Mouse (Mus musculus) MEL (cell line): ENCODE measurements around the gene Abcc4.
"Not testable (repeated sequence)": the region's sequence is repeated elsewhere in the genome, so short reads cannot be mapped to it uniquely, and the experiment has no call there.

Experiments
- CTCF ChIP-seq, 3 experiments: IDR thresholded peaks in 2 of 3; conservative IDR thresholded peaks in 1 of 3; 2 replicates each; pipeline ENCODE4 v1.5.1; 2011 to 2012; ENCODE audit warnings: low read length in 3 of 3, low read depth in 2 of 3, mild to moderate bottlenecking in 2 of 3, improper control_type of control experiment in 1 of 3, inconsistent platforms in 1 of 3, mixed read lengths in 1 of 3, moderate library complexity in 1 of 3; ENCODE audit not compliant: control insufficient read depth in 1 of 3, insufficient read depth in 1 of 3, poor library complexity in 1 of 3, severe bottlenecking in 1 of 3
- POLR2AphosphoS5 ChIP-seq: IDR thresholded peaks from 2 replicates; pipeline ENCODE4 v1.6.1; 2012; ENCODE audit warnings: low read depth, borderline replicate concordance, mild to moderate bottlenecking, inconsistent platforms, low read length, moderate library complexity, mixed read lengths
- UBTF ChIP-seq: IDR thresholded peaks from 2 replicates; pipeline ENCODE4 v1.6.1; 2012; ENCODE audit warnings: low read depth, mild to moderate bottlenecking, inconsistent platforms, low read length, improper control_type of control experiment, moderate library complexity, borderline replicate concordance; ENCODE audit not compliant: insufficient read depth

- not testable (repeated sequence) for TF ChIP-seq CTCF (IDR thresholded peaks at IDR 0.05 in 2 of 3, conservative IDR thresholded peaks at IDR 0.05 in 1 of 3; ENCODE audit: control insufficient read depth in 1 of 3, insufficient read depth in 1 of 3, low read depth in 2 of 3, low read length in 3 of 3, poor library complexity in 1 of 3, severe bottlenecking in 1 of 3); UBTF; POLR2AphosphoS5
Observed at GRCm38 (mm10) chr14:118511715-118512114, 194.3 kb downstream of the Abcc4 start.
